Mouse (Mus musculus): ENCODE measurements around the gene Fam32a. TPM values are rescaled to one million over a fixed set of nuclear protein-coding genes. Genes with fewer than 3 reads are reported as not detected.

The Fam32a gene
- total RNA-seq, 1 experiment, result 41.6 TPM

DNA sequence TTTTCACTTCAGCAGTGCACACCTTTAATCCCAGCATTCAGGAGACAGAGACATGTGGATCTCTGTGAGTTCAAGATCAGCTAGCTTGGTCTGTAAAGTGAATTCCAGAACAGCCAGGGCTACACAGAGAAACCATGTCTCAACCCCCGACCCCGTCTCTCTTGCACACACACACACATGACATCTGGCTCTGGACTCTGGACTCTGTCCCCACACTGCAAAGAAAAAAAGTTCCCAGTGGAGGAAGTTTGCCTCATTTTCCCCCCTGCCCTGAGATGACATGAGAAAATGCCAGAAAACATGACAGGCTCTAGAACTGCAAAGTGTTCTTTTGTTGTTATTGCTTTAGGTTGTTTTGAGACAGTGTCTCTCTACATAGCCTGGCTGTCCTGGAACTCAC is 40.3 kb downstream of the Fam32a start:
- Histone ChIP-seq H3K4me3 (ENCODE audit: insufficient read depth in 1 of 2, low read depth in 1 of 2, low read length in 2 of 2, poor library complexity in 1 of 2, severe bottlenecking in 1 of 2) (no peak overlapping the region), H3K4me1 (ENCODE audit: control insufficient read depth in 2 of 2, insufficient read depth in 2 of 2, low read length in 2 of 2, poor library complexity in 1 of 2) (no peaks in the 10 kb centered on the region; a peak in 1 of 4 replicates), H3K27ac (ENCODE audit: insufficient read depth, low read depth, low read length, poor library complexity, severe bottlenecking) (no peak overlapping the region), H3K9ac (ENCODE audit: insufficient read depth, low read depth, low read length, poor library complexity, severe bottlenecking) (no peak overlapping the region), H3K36me3 (ENCODE audit: control insufficient read depth, insufficient read depth, low read length, poor library complexity, severe bottlenecking) (peaks cover 3% of the 10 kb centered on the region; the same call in 1 of the 2 replicates), H3K9me3 (ENCODE audit: control insufficient read depth, insufficient read depth, low read depth, low read length) (no peaks in the 10 kb centered on the region)
- DNase-seq (ENCODE audit: low read depth, low spot score), result no peak
- in situ Hi-C loops (cut with MboI; ENCODE audit: low sequenced_read_pairs in 2 of 2, unreplicated experiment in 2 of 2), result loop anchor here in 1 of 2 experiments (10.0 kb wide), 1 partner anchor 105 kb away; no protein-coding TSS in a partner anchor
- TF ChIP-seq MAFK (IDR thresholded peaks at IDR 0.05; ENCODE audit: insufficient read depth, low read depth, low read length) (no peak), ZC3H11A (IDR thresholded peaks at IDR 0.05; ENCODE audit: borderline replicate concordance, low read depth, low read length) (no peak), HCFC1 (IDR thresholded peaks at IDR 0.05; ENCODE audit: borderline replicate concordance, insufficient read depth, low read length) (no peak), CHD2 (IDR thresholded peaks at IDR 0.05; ENCODE audit: low read depth, low read length) (no peak), ZNF384 (IDR thresholded peaks at IDR 0.05; ENCODE audit: low read depth, low read length) (no peak)

DNA sequence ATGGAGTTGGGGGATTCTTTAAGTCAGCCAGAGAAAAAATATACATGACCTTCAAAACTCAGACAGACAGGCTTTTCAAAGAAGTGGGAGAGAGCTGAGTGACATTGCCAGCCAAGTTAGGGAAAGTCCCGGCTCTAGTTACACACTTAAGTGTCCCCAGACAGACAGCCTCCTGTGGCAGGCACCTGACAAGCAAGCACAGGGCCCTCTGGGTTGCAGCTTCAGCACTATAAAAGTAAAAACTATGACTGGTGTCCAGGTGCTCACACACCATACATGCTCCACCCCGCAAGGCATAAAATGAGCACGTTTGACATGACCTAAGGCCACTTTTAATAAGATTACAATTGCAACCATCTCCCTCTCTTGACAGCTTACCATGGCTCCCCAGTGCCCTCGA is 41.1 kb downstream of the Fam32a start:
- TF ChIP-seq ZC3H11A (IDR thresholded peaks at IDR 0.05; ENCODE audit: borderline replicate concordance, low read depth, low read length) (no peak), CHD2 (IDR thresholded peaks at IDR 0.05; ENCODE audit: low read depth, low read length) (no peak), HCFC1 (IDR thresholded peaks at IDR 0.05; ENCODE audit: borderline replicate concordance, insufficient read depth, low read length) (no peak), MAFK (IDR thresholded peaks at IDR 0.05; ENCODE audit: insufficient read depth, low read depth, low read length) (no peak), ZNF384 (IDR thresholded peaks at IDR 0.05; ENCODE audit: low read depth, low read length) (no peak)
- in situ Hi-C loops (cut with MboI; ENCODE audit: low sequenced_read_pairs in 2 of 2, unreplicated experiment in 2 of 2), result loop anchor here in 1 of 2 experiments (10.0 kb wide), 1 partner anchor 104 kb away; no protein-coding TSS in a partner anchor
- H3K9ac ChIP-seq (ENCODE audit: insufficient read depth, low read depth, low read length, poor library complexity, severe bottlenecking), result no peak overlapping the region

DNA sequence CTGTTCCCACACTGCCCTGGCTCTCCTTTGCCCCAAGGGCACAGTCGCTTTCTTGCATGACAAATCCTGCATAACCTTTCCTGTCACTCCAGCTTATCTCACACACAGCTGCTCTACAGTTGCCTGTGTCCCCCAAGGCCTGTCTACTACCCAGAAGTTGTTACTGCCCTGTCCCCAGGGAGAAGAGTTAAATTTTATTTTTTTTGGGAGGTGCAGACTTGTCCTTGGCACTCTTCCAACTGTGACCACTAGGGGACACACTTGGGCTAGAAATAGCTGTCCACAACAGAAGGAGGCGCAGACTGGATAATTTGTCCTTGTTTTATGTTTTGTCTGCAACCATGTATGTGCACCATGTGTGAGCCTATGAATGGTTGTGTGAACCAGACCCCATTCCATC is 41.5 kb downstream of the Fam32a start:
- Histone ChIP-seq H3K9ac (ENCODE audit: insufficient read depth, low read depth, low read length, poor library complexity, severe bottlenecking) (no peak overlapping the region), H3K27ac (ENCODE audit: insufficient read depth, low read depth, low read length, poor library complexity, severe bottlenecking) (no peak overlapping the region), H3K36me3 (ENCODE audit: control insufficient read depth, insufficient read depth, low read length, poor library complexity, severe bottlenecking) (peaks cover 3% of the 10 kb centered on the region; the same call in 1 of the 2 replicates), H3K4me3 (ENCODE audit: insufficient read depth in 1 of 2, low read depth in 1 of 2, low read length in 2 of 2, poor library complexity in 1 of 2, severe bottlenecking in 1 of 2) (no peak overlapping the region), H3K9me3 (ENCODE audit: control insufficient read depth, insufficient read depth, low read depth, low read length) (no peaks in the 10 kb centered on the region), H3K4me1 (ENCODE audit: control insufficient read depth in 2 of 2, insufficient read depth in 2 of 2, low read length in 2 of 2, poor library complexity in 1 of 2) (peaks cover 0 to 2% of the 10 kb centered on the region in 2 experiments; a peak in 2 of 4 replicates)
- peak; percentile 42 for DNase-seq (ENCODE audit: low read depth, low spot score)
- in situ Hi-C loops (cut with MboI; ENCODE audit: low sequenced_read_pairs in 2 of 2, unreplicated experiment in 2 of 2), result loop anchor here in 1 of 2 experiments (10.0 kb wide), 1 partner anchor 104 kb away; no protein-coding TSS in a partner anchor
- TF ChIP-seq ZC3H11A (IDR thresholded peaks at IDR 0.05; ENCODE audit: borderline replicate concordance, low read depth, low read length), result peak; percentile 99
- no peak for TF ChIP-seq MAFK (IDR thresholded peaks at IDR 0.05; ENCODE audit: insufficient read depth, low read depth, low read length)

More for the DNA sequence above, 41.1 kb downstream of the Fam32a start:
- H3K27ac ChIP-seq (ENCODE audit: insufficient read depth, low read depth, low read length, poor library complexity, severe bottlenecking), result no peak overlapping the region
- no peaks in the 10 kb centered on the region for H3K9me3 ChIP-seq (ENCODE audit: control insufficient read depth, insufficient read depth, low read depth, low read length)
- peaks cover 3% of the 10 kb centered on the region; the same call in 1 of the 2 replicates for H3K36me3 ChIP-seq (ENCODE audit: control insufficient read depth, insufficient read depth, low read length, poor library complexity, severe bottlenecking)
- no peak for DNase-seq (ENCODE audit: low read depth, low spot score)
- no peak overlapping the region for H3K4me3 ChIP-seq (ENCODE audit: insufficient read depth in 1 of 2, low read depth in 1 of 2, low read length in 2 of 2, poor library complexity in 1 of 2, severe bottlenecking in 1 of 2)
- H3K4me1 ChIP-seq (ENCODE audit: control insufficient read depth in 2 of 2, insufficient read depth in 2 of 2, low read length in 2 of 2, poor library complexity in 1 of 2), result peaks cover 0 to 2% of the 10 kb centered on the region in 2 experiments; a peak in 2 of 4 replicates

DNA sequence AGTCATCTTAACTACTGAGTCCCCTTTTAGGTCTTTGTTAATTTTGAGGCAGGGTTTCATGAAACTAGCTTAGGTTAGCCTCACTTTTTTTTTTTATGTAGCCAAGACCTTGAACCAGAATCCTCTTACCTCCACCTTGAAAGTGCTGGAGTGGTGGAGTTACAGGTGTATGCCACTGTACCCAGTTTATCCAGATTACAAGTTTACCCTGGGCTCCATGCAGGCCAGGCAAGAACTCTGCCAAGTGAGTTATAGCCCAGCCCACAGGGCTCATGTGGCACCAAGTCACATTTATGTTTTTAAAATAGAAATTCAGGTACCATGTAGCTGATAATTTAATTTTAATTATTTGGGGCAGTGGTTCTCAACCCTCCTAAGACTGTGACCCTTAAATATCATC is 41.9 kb downstream of the Fam32a start:
- no peak for TF ChIP-seq HCFC1 (IDR thresholded peaks at IDR 0.05; ENCODE audit: borderline replicate concordance, insufficient read depth, low read length)
- TF ChIP-seq ZNF384 (IDR thresholded peaks at IDR 0.05; ENCODE audit: low read depth, low read length), result no peak
- Histone ChIP-seq H3K4me1 (ENCODE audit: control insufficient read depth in 2 of 2, insufficient read depth in 2 of 2, low read length in 2 of 2, poor library complexity in 1 of 2) (peaks cover 0 to 2% of the 10 kb centered on the region in 2 experiments; a peak in 2 of 4 replicates), H3K27ac (ENCODE audit: insufficient read depth, low read depth, low read length, poor library complexity, severe bottlenecking) (no peak overlapping the region), H3K9me3 (ENCODE audit: control insufficient read depth, insufficient read depth, low read depth, low read length) (no peaks in the 10 kb centered on the region), H3K9ac (ENCODE audit: insufficient read depth, low read depth, low read length, poor library complexity, severe bottlenecking) (no peak overlapping the region), H3K4me3 (ENCODE audit: insufficient read depth in 1 of 2, low read depth in 1 of 2, low read length in 2 of 2, poor library complexity in 1 of 2, severe bottlenecking in 1 of 2) (no peak overlapping the region), H3K36me3 (ENCODE audit: control insufficient read depth, insufficient read depth, low read length, poor library complexity, severe bottlenecking) (peaks cover 3% of the 10 kb centered on the region; the same call in 1 of the 2 replicates)
- in situ Hi-C loops (cut with MboI; ENCODE audit: low sequenced_read_pairs in 2 of 2, unreplicated experiment in 2 of 2), result loop anchor here in 1 of 2 experiments (10.0 kb wide), 1 partner anchor 103 kb away; no protein-coding TSS in a partner anchor
- DNase-seq (ENCODE audit: low read depth, low spot score), result no peak

DNA sequence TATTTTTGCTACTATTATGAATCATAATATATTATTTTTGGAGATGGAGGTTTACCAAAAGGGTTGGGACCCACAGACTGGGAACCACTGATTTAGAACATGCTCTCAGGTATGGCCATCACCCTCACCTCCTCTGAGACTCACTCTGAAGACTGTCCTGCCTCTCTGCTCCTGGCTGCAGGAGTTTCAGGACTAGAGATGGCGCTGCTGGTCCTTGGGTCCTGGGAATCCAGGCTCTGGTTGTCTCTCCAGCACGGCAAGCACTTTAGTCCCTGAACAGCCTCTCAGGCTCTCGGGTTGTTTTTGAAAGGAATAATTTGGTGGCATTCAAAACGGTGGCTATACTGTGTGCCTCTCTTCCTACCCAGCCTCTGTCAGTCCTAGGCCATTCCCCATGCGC is 42.3 kb downstream of the Fam32a start:
- TF ChIP-seq MAFK (IDR thresholded peaks at IDR 0.05; ENCODE audit: insufficient read depth, low read depth, low read length), result no peak
- Histone ChIP-seq H3K9ac (ENCODE audit: insufficient read depth, low read depth, low read length, poor library complexity, severe bottlenecking) (no peak overlapping the region), H3K4me3 (ENCODE audit: insufficient read depth in 1 of 2, low read depth in 1 of 2, low read length in 2 of 2, poor library complexity in 1 of 2, severe bottlenecking in 1 of 2) (no peak overlapping the region), H3K36me3 (ENCODE audit: control insufficient read depth, insufficient read depth, low read length, poor library complexity, severe bottlenecking) (peaks cover 3% of the 10 kb centered on the region; the same call in 1 of the 2 replicates), H3K27ac (ENCODE audit: insufficient read depth, low read depth, low read length, poor library complexity, severe bottlenecking) (no peak overlapping the region), H3K9me3 (ENCODE audit: control insufficient read depth, insufficient read depth, low read depth, low read length) (no peaks in the 10 kb centered on the region), H3K4me1 (ENCODE audit: control insufficient read depth in 2 of 2, insufficient read depth in 2 of 2, low read length in 2 of 2, poor library complexity in 1 of 2) (peaks cover 0 to 2% of the 10 kb centered on the region in 2 experiments; a peak in 2 of 4 replicates)
- DNase-seq (ENCODE audit: low read depth, low spot score), result no peak
- in situ Hi-C loops (cut with MboI; ENCODE audit: low sequenced_read_pairs in 2 of 2, unreplicated experiment in 2 of 2), result loop anchor here in 1 of 2 experiments (10.0 kb wide), 1 partner anchor 103 kb away; no protein-coding TSS in a partner anchor

All from ES-E14 (cell line).